Mouse (Mus musculus): ENCODE measurements around the gene BC051665. TPM values are rescaled to one million over a fixed set of nuclear protein-coding genes. Genes with fewer than 3 reads are reported as not detected.

BC051665 gene
- polyA plus RNA-seq (2014; fragmentation: Nextera tagmentation; extraction: Ambion mirVana): not detected in 2 replicates

DNA sequence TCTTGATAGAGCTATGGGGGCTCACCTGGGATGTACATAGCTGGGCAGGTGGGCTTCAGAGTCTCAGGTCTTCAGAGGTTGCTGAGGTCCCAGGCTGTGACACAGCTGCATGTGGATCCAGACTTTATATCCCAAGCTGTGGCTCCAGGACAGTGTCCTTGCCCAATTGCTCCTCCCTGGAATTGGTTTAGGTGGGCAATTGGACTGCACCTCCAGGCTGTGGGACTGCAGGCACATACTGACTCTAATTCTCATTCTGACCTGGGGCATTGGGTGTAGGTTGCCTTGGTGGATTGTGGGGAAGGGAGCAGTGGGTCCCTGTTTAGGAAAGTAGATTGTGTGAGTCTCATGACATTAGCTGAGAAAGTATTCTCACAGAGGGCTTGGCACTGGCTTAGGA, at the start of gene BC051665:
TSS of gene BC051665 (minus strand) at position 101 of the 400 bp plus-strand sequence.
- Histone ChIP-seq H3K9ac (ENCODE audit: low read depth, low read length) (no peak within 1 kb of the TSS), H3K27ac (ENCODE audit: low read depth, low read length) (no peak within 1 kb of the TSS), H3K27me3 (ENCODE audit: control insufficient read depth, insufficient read depth, low read length) (no peaks in the 10 kb centered on the region), H3K36me3 (ENCODE audit: control insufficient read depth, insufficient read depth, low read length) (no peaks in the 10 kb centered on the region), H3K4me3 (ENCODE audit: low read depth, low read length) (no peak within 1 kb of the TSS), H3K4me2 (replicated peaks; ENCODE audit: low read depth, low read length) (no peak within 1 kb of the TSS), H3K9me3 (ENCODE audit: control insufficient read depth, low read length) (no peaks in the 10 kb centered on the region), H3K4me1 (replicated peaks; ENCODE audit: control insufficient read depth, insufficient read depth, low read length) (no peaks in the 10 kb centered on the region)
- ATAC-seq (ENCODE audit: low FRiP score) (no peak), DNase-seq (ENCODE audit: low spot score) (no peak)

- Histone ChIP-seq H3K9me3 (ENCODE audit: control insufficient read depth, low read length) (no peaks in the 10 kb centered on the region), H3K27me3 (ENCODE audit: control insufficient read depth, insufficient read depth, low read length) (no peaks in the 10 kb centered on the region), H3K27ac (ENCODE audit: low read depth, low read length) (no peak overlapping the region), H3K4me1 (replicated peaks; ENCODE audit: control insufficient read depth, insufficient read depth, low read length) (no peaks in the 10 kb centered on the region), H3K9ac (ENCODE audit: low read depth, low read length) (no peak overlapping the region), H3K4me3 (ENCODE audit: low read depth, low read length) (no peak overlapping the region), H3K4me2 (replicated peaks; ENCODE audit: low read depth, low read length) (no peak overlapping the region), H3K36me3 (ENCODE audit: control insufficient read depth, insufficient read depth, low read length) (no peaks in the 10 kb centered on the region)
- ATAC-seq (ENCODE audit: low FRiP score): no peak
- WGBS: 60% methylated on average over 3 of the region's 3 CpGs
- DNase-seq (ENCODE audit: low spot score): no peak
These were observed 39.9 kb upstream of the BC051665 start for GRCm38 (mm10) chr13:60826052-60826451.

DNA sequence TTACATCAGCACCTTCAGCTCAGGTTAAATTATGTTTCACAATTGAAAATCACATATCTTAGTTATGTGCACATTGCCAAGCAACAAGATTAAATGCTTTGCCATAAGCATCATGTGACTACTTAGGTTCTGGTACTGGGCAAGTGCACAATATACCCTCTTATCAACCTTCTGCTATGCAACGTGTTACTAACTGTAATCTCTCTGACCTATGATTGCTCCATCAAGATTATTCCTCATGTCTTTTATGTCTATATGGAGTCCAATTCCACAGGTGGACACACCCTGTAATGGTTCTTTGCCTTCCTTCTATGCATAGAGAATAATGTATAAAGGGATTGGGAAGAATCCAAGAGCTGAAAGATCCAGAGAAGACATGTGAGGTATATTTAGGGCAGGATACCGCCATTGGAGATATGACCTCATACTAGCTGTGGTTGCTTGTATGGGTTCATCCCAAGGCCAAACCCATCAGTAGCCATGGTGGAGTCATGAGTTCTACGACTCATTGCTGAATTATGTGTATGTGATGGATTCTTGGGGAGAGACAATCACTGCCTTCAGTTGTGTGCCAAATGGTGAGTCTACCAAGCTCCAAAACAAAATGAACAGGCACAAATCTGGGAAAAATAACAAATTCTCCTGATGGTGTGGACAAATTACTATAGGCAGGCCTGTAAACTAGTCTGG, 34.5 kb upstream of the BC051665 start:
- Histone ChIP-seq H3K9ac (ENCODE audit: low read depth, low read length) (no peak overlapping the region), H3K4me3 (ENCODE audit: low read depth, low read length) (no peak overlapping the region), H3K4me2 (replicated peaks; ENCODE audit: low read depth, low read length) (no peak overlapping the region), H3K27me3 (ENCODE audit: control insufficient read depth, insufficient read depth, low read length) (no peaks in the 10 kb centered on the region), H3K36me3 (ENCODE audit: control insufficient read depth, insufficient read depth, low read length) (no peaks in the 10 kb centered on the region), H3K9me3 (ENCODE audit: control insufficient read depth, low read length) (no peaks in the 10 kb centered on the region), H3K27ac (ENCODE audit: low read depth, low read length) (no peak overlapping the region), H3K4me1 (replicated peaks; ENCODE audit: control insufficient read depth, insufficient read depth, low read length) (no peaks in the 10 kb centered on the region)
- ATAC-seq (ENCODE audit: low FRiP score) (no peak), DNase-seq (ENCODE audit: low spot score) (no peak)
- WGBS: 75% methylated on average over 3 of the region's 3 CpGs

GRCm38 (mm10) chr13:60819469-60819868, 33.3 kb upstream of the BC051665 start:
- Histone ChIP-seq H3K27ac (ENCODE audit: low read depth, low read length) (no peak overlapping the region), H3K9me3 (ENCODE audit: control insufficient read depth, low read length) (no peaks in the 10 kb centered on the region)
- no peak for ATAC-seq (ENCODE audit: low FRiP score)

GRCm38 (mm10) chr13:60813722-60814121, 27.6 kb upstream of the BC051665 start:
- Histone ChIP-seq H3K4me3 (ENCODE audit: low read depth, low read length) (no peak overlapping the region), H3K36me3 (ENCODE audit: control insufficient read depth, insufficient read depth, low read length) (no peaks in the 10 kb centered on the region), H3K27me3 (ENCODE audit: control insufficient read depth, insufficient read depth, low read length) (no peaks in the 10 kb centered on the region), H3K4me1 (replicated peaks; ENCODE audit: control insufficient read depth, insufficient read depth, low read length) (no peaks in the 10 kb centered on the region), H3K9ac (ENCODE audit: low read depth, low read length) (no peak overlapping the region), H3K27ac (ENCODE audit: low read depth, low read length) (no peak overlapping the region), H3K9me3 (ENCODE audit: control insufficient read depth, low read length) (no peaks in the 10 kb centered on the region), H3K4me2 (replicated peaks; ENCODE audit: low read depth, low read length) (no peak overlapping the region)
- 89% methylated on average over 1 of the region's 1 CpGs for WGBS
- DNase-seq (ENCODE audit: low spot score) (no peak), ATAC-seq (ENCODE audit: low FRiP score) (no peak)

More at GRCm38 (mm10) chr13:60819469-60819868, 33.3 kb upstream of the BC051665 start:
- no peak overlapping the region for H3K4me3 ChIP-seq (ENCODE audit: low read depth, low read length)
- H3K4me1 ChIP-seq (replicated peaks; ENCODE audit: control insufficient read depth, insufficient read depth, low read length): no peaks in the 10 kb centered on the region
- no peak overlapping the region for H3K9ac ChIP-seq (ENCODE audit: low read depth, low read length)
- no peak overlapping the region for H3K4me2 ChIP-seq (replicated peaks; ENCODE audit: low read depth, low read length)
- DNase-seq (ENCODE audit: low spot score): peak; percentile 60
- 15% methylated on average over 7 of the region's 7 CpGs for WGBS
- no peaks in the 10 kb centered on the region for H3K27me3 ChIP-seq (ENCODE audit: control insufficient read depth, insufficient read depth, low read length)
- no peaks in the 10 kb centered on the region for H3K36me3 ChIP-seq (ENCODE audit: control insufficient read depth, insufficient read depth, low read length)

DNA sequence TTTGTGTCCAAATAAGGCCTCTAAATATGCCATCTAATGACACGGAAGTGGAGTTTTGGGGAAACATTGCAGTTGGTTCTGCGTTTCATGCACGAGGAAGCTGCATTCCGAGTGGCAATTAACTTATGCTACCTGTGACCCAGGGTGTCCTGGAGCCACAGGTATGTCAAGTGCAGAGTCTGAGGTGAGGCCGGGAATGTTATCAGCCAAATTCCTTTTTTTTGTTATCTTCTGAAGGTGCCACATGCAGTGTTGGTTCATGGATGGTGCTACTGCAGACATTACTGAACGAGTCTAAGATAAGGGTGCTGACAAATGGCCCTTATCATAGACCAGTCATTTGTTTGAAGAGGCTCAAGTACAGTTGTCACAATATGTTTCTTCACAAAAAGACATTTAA, 26.6 kb upstream of the BC051665 start:
- 88% methylated on average over 6 of the region's 6 CpGs for WGBS
- Histone ChIP-seq H3K9me3 (ENCODE audit: control insufficient read depth, low read length) (no peaks in the 10 kb centered on the region), H3K27ac (ENCODE audit: low read depth, low read length) (no peak overlapping the region), H3K4me3 (ENCODE audit: low read depth, low read length) (no peak overlapping the region), H3K4me1 (replicated peaks; ENCODE audit: control insufficient read depth, insufficient read depth, low read length) (no peaks in the 10 kb centered on the region), H3K27me3 (ENCODE audit: control insufficient read depth, insufficient read depth, low read length) (no peaks in the 10 kb centered on the region), H3K4me2 (replicated peaks; ENCODE audit: low read depth, low read length) (no peak overlapping the region), H3K9ac (ENCODE audit: low read depth, low read length) (no peak overlapping the region), H3K36me3 (ENCODE audit: control insufficient read depth, insufficient read depth, low read length) (no peaks in the 10 kb centered on the region)
- ATAC-seq (ENCODE audit: low FRiP score): no peak
- DNase-seq (ENCODE audit: low spot score): no peak

- Histone ChIP-seq H3K4me2 (replicated peaks; ENCODE audit: low read depth, low read length) (no peak overlapping the region), H3K27me3 (ENCODE audit: control insufficient read depth, insufficient read depth, low read length) (no peaks in the 10 kb centered on the region), H3K4me1 (replicated peaks; ENCODE audit: control insufficient read depth, insufficient read depth, low read length) (no peaks in the 10 kb centered on the region), H3K9ac (ENCODE audit: low read depth, low read length) (no peak overlapping the region), H3K9me3 (ENCODE audit: control insufficient read depth, low read length) (no peaks in the 10 kb centered on the region), H3K4me3 (ENCODE audit: low read depth, low read length) (no peak overlapping the region), H3K36me3 (ENCODE audit: control insufficient read depth, insufficient read depth, low read length) (no peaks in the 10 kb centered on the region), H3K27ac (ENCODE audit: low read depth, low read length) (no peak overlapping the region)
- ATAC-seq (ENCODE audit: low FRiP score) (no peak), DNase-seq (ENCODE audit: low spot score) (no peak)
- 72% methylated on average over 2 of the region's 2 CpGs for WGBS
These were observed 23.5 kb upstream of the BC051665 start for GRCm38 (mm10) chr13:60809690-60810089.

DNA sequence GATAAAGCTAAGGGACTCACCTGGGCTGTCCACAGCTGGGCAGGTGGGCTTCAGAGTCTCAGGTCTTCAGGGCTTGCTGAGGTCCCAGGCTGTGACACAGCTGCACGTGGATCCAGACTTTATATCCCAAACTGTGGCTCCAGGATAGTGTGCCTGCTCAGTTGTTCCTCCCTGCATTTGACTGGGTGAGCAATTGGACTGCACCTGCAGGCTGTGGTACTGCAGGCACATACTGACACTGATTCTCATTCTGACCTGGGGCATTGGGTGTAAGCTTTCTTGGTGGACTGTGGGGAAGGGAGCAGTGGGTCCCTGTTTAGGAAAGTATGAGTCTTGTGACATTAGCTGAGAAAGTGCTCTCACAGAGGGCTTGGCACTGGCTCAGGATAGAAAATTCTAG, 16.6 kb upstream of the BC051665 start, which contains the start of gene Ctsll3:
TSS of gene Ctsll3 (minus strand) at position 101 of the 400 bp plus-strand sequence.
- Histone ChIP-seq H3K9ac (ENCODE audit: low read depth, low read length) (no peak within 1 kb of the TSS), H3K9me3 (ENCODE audit: control insufficient read depth, low read length) (no peaks in the 10 kb centered on the region), H3K36me3 (ENCODE audit: control insufficient read depth, insufficient read depth, low read length) (no peaks in the 10 kb centered on the region), H3K4me1 (replicated peaks; ENCODE audit: control insufficient read depth, insufficient read depth, low read length) (no peaks in the 10 kb centered on the region), H3K27ac (ENCODE audit: low read depth, low read length) (no peak within 1 kb of the TSS), H3K4me3 (ENCODE audit: low read depth, low read length) (no peak within 1 kb of the TSS), H3K4me2 (replicated peaks; ENCODE audit: low read depth, low read length) (no peak within 1 kb of the TSS), H3K27me3 (ENCODE audit: control insufficient read depth, insufficient read depth, low read length) (no peaks in the 10 kb centered on the region)
- WGBS: 63% methylated on average over 1 of the region's 1 CpGs
- DNase-seq (ENCODE audit: low spot score): no peak
- ATAC-seq (ENCODE audit: low FRiP score): no peak

GRCm38 (mm10) chr13:60789466-60789865, 3.3 kb upstream of the BC051665 start:
- Histone ChIP-seq H3K9me3 (ENCODE audit: control insufficient read depth, low read length) (no peaks in the 10 kb centered on the region), H3K27me3 (ENCODE audit: control insufficient read depth, insufficient read depth, low read length) (no peaks in the 10 kb centered on the region), H3K4me3 (ENCODE audit: low read depth, low read length) (no peak overlapping the region), H3K4me1 (replicated peaks; ENCODE audit: control insufficient read depth, insufficient read depth, low read length) (no peaks in the 10 kb centered on the region), H3K4me2 (replicated peaks; ENCODE audit: low read depth, low read length) (no peak overlapping the region), H3K36me3 (ENCODE audit: control insufficient read depth, insufficient read depth, low read length) (no peaks in the 10 kb centered on the region), H3K9ac (ENCODE audit: low read depth, low read length) (no peak overlapping the region), H3K27ac (ENCODE audit: low read depth, low read length) (no peak overlapping the region)
- DNase-seq (ENCODE audit: low spot score): no peak
- ATAC-seq (ENCODE audit: low FRiP score): no peak
- 71% methylated on average over 1 of the region's 1 CpGs for WGBS

Measured in hindbrain, embryonic 11.5 days (tissue).